ENCODE assay signal across 22 mouse cellular contexts in genomic region chr10:116930936-116931335, GRCm38 (mm10). TPM values are rescaled to one million over a fixed set of nuclear protein-coding genes. Genes with fewer than 3 reads are reported as not detected.
DNase-seq lines count a peak whose midpoint lies in the region; ATAC-seq and TF ChIP-seq lines count a peak whose summit lies in the region.
"Had no signal": no experiment of that assay in that cellular context is flagged by ENCODE, and none has a peak within 500 bp of the region (broad histone marks: within the 10 kb centered on the region; RNA-seq: fewer than 3 reads in every experiment).

No protein-coding gene starts in this region.

- peak overlapping the region; percentile 29; the same call in 1 of the 2 replicates for H3K4me3 ChIP-seq in spleen, adult 2 months (ENCODE audit: extremely low read depth, insufficient read depth, insufficient read length)
- no peak overlapping the region for H3K4me3 ChIP-seq in forebrain, embryonic 11.5 days (ENCODE audit: low read depth, low read length)
- no peak overlapping the region for H3K4me3 ChIP-seq in embryonic facial prominence, embryonic 10.5 days
- H3K4me3 ChIP-seq: heart, embryonic 12.5 days; limb, embryonic 13.5 days; stomach, embryonic 15.5 days had no signal

- TF ChIP-seq CTCF in spleen, adult 2 months (IDR thresholded peaks at IDR 0.05; ENCODE audit: extremely low read depth, insufficient read depth, insufficient read length, insufficient replicate concordance), result no peak

- H3K27me3 ChIP-seq in spleen, adult 2 months (ENCODE audit: control insufficient read depth, insufficient read depth, low read length), result no peaks in the 10 kb centered on the region
- H3K27me3 ChIP-seq in forebrain, embryonic 11.5 days (ENCODE audit: control insufficient read depth, insufficient read depth, low read length), result no peaks in the 10 kb centered on the region
- H3K27me3 ChIP-seq in embryonic facial prominence, embryonic 10.5 days (replicated peaks; ENCODE audit: low read depth, poor library complexity, severe bottlenecking), result no peaks in the 10 kb centered on the region
- H3K27me3 ChIP-seq: heart, embryonic 12.5 days; limb, embryonic 13.5 days; stomach, embryonic 15.5 days had no signal

- ATAC-seq in neutrophil, adult 5-6 weeks (ENCODE audit: extremely low read depth, insufficient number of reproducible peaks, low FRiP score, poor library complexity, severe bottlenecking), result peak; percentile 24; the same call in 1 of the 2 replicates
- no peak for ATAC-seq in forebrain, embryonic 11.5 days (replicated peaks; ENCODE audit: low FRiP score)
- ATAC-seq: forebrain, postnatal 0 days had no signal

- WGBS in spleen, adult 2 months, result 29% methylated on average over 6 of the region's 7 CpGs
- WGBS in forebrain, embryonic 11.5 days, result 88% methylated on average over 6 of the region's 7 CpGs
- WGBS in embryonic facial prominence, embryonic 10.5 days, result 84% methylated on average over 6 of the region's 7 CpGs

- TF ChIP-seq POLR2A in spleen, adult 2 months (IDR thresholded peaks at IDR 0.05; ENCODE audit: low read depth, low read length), result no peak

- no peak overlapping the region for H3K9ac ChIP-seq in forebrain, embryonic 11.5 days (ENCODE audit: low read length)
- H3K9ac ChIP-seq: forebrain, postnatal 0 days; heart, embryonic 12.5 days; limb, embryonic 13.5 days; stomach, embryonic 15.5 days had no signal

- H3K27ac ChIP-seq in spleen, adult 2 months (ENCODE audit: insufficient read depth, low read length), result peak overlapping the region; percentile 94
- H3K27ac ChIP-seq in forebrain, embryonic 11.5 days (ENCODE audit: low read depth, low read length), result no peak overlapping the region
- no peak overlapping the region for H3K27ac ChIP-seq in embryonic facial prominence, embryonic 10.5 days (replicated peaks)
- H3K27ac ChIP-seq: limb, embryonic 13.5 days; stomach, embryonic 15.5 days had no signal

- H3K4me1 ChIP-seq in spleen, adult 2 months (ENCODE audit: control insufficient read depth, insufficient read depth, insufficient read length), result peaks cover 25% of the 10 kb centered on the region
- no peaks in the 10 kb centered on the region for H3K4me1 ChIP-seq in forebrain, embryonic 11.5 days (replicated peaks; ENCODE audit: control insufficient read depth, insufficient read depth, low read length)
- H3K4me1 ChIP-seq in embryonic facial prominence, embryonic 10.5 days, result peaks cover 4% of the 10 kb centered on the region; the same call in 1 of the 2 replicates
- H3K4me1 ChIP-seq: limb, embryonic 13.5 days; stomach, embryonic 15.5 days had no signal

- no peaks in the 10 kb centered on the region for H3K9me3 ChIP-seq in forebrain, embryonic 11.5 days (ENCODE audit: control insufficient read depth, low read length)
- H3K9me3 ChIP-seq in embryonic facial prominence, embryonic 10.5 days, result no peaks in the 10 kb centered on the region
- H3K9me3 ChIP-seq: heart, embryonic 12.5 days; limb, embryonic 13.5 days; stomach, embryonic 15.5 days had no signal

- H3K36me3 ChIP-seq in spleen, adult 2 months (ENCODE audit: control insufficient read depth, insufficient read depth, low read length), result peaks cover 2% of the 10 kb centered on the region
- H3K36me3 ChIP-seq in forebrain, embryonic 11.5 days (ENCODE audit: control insufficient read depth, insufficient read depth, low read length), result no peaks in the 10 kb centered on the region; the same call in 1 of the 2 replicates
- H3K36me3 ChIP-seq in embryonic facial prominence, embryonic 10.5 days (replicated peaks), result peaks cover 84% of the 10 kb centered on the region
- H3K36me3 ChIP-seq: stomach, embryonic 15.5 days had no signal

- DNase-seq in spleen, adult 2 months (ENCODE audit: low read depth in 1 of 2, low spot score in 2 of 2), result peak in 1 of 2 experiments; percentile 26
- DNase-seq in spleen, adult 12 weeks (ENCODE audit: low spot score), result no peak
- DNase-seq in ZHBTc4 (ENCODE audit: low read depth, low spot score), result peak; percentile 51
- peak; percentile 57 for DNase-seq in thymus, postnatal 4 days
- no peak for DNase-seq in forebrain, embryonic 11.5 days (ENCODE audit: low spot score)
- DNase-seq in lung, postnatal 14 days, result no peak
- DNase-seq in embryonic facial prominence, embryonic 10.5 days (ENCODE audit: low spot score), result no peak
- DNase-seq: cerebellum, adult 11 months; forebrain, postnatal 0 days; gastrocnemius, postnatal 36 days; kidney, adult 11 months; right cerebral cortex, postnatal 14 days had no signal

- no peak overlapping the region for H3K4me2 ChIP-seq in forebrain, embryonic 11.5 days (ENCODE audit: low read depth, low read length, severe bottlenecking)
- H3K4me2 ChIP-seq: heart, embryonic 12.5 days; limb, embryonic 13.5 days; stomach, embryonic 15.5 days had no signal

RNA-seq across cellular contexts. Expression of gene Rab3ip, which starts 19.6 kb away (rescaled TPM):
- polyA plus RNA-seq in spleen, adult 2 months (2012; rRNA removed), result 34.3 and 69.3 TPM in 2 replicates
- 46.0 and 51.2 TPM in 2 replicates for total RNA-seq in neutrophil, adult 5-6 weeks (2017)
- 45.7 and 46.5 TPM in 2 replicates for polyA plus RNA-seq in forebrain, embryonic 11.5 days (2014; fragmentation: Nextera tagmentation; extraction: Ambion mirVana)
- polyA plus RNA-seq in embryonic facial prominence, embryonic 10.5 days (2016; fragmentation: Nextera tagmentation; extraction: Ambion mirVana), result 36.5 and 37.3 TPM in 2 replicates

RNA-seq across cellular contexts. Expression of gene Myrfl, which starts 34.2 kb away (rescaled TPM):
- 0.02 TPM in 1 of 2 replicates, not detected in the other for polyA plus RNA-seq in spleen, adult 2 months (2012; rRNA removed)
- 0.12 TPM in 1 of 2 replicates, not detected in the other for total RNA-seq in neutrophil, adult 5-6 weeks (2017)
- polyA plus RNA-seq in forebrain, embryonic 11.5 days (2014; fragmentation: Nextera tagmentation; extraction: Ambion mirVana), result 0.08 and 0.17 TPM in 2 replicates
- polyA plus RNA-seq in embryonic facial prominence, embryonic 10.5 days (2016; fragmentation: Nextera tagmentation; extraction: Ambion mirVana), result 0.05 and 0.16 TPM in 2 replicates
- total RNA-seq: forebrain, postnatal 0 days; hematopoietic stem cell, adult 5-6 weeks had no signal
- polyA plus RNA-seq: forebrain, postnatal 0 days; lung, adult 2 months had no signal

RNA-seq across cellular contexts. Expression of gene Gm10271, which starts 41.5 kb away (rescaled TPM):
- polyA plus RNA-seq in spleen, adult 2 months (2012; rRNA removed), result not detected in 2 replicates
- not detected in 2 replicates for total RNA-seq in neutrophil, adult 5-6 weeks (2017)
- polyA plus RNA-seq in forebrain, embryonic 11.5 days (2014; fragmentation: Nextera tagmentation; extraction: Ambion mirVana), result not detected in 2 replicates
- not detected in 2 replicates for polyA plus RNA-seq in embryonic facial prominence, embryonic 10.5 days (2016; fragmentation: Nextera tagmentation; extraction: Ambion mirVana)
- total RNA-seq: adrenal gland, postnatal 4 days; forebrain, postnatal 0 days; gastrocnemius, postnatal 36 days; hematopoietic stem cell, adult 5-6 weeks; left cerebral cortex, adult 18-20 months had no signal
- polyA plus RNA-seq: cortical plate, adult 2 months; forebrain, postnatal 0 days; heart, embryonic 12.5 days; large intestine, adult 2 months; limb, embryonic 13.5 days; lung, adult 2 months; stomach, embryonic 15.5 days had no signal

RNA-seq across cellular contexts. Expression of gene Best3, which starts 55.2 kb away (rescaled TPM):
- 0.07 and 0.09 TPM in 2 replicates for polyA plus RNA-seq in spleen, adult 2 months (2012; rRNA removed)
- not detected in 2 replicates for total RNA-seq in neutrophil, adult 5-6 weeks (2017)
- polyA plus RNA-seq in forebrain, embryonic 11.5 days (2014; fragmentation: Nextera tagmentation; extraction: Ambion mirVana), result 0.09 and 0.15 TPM in 2 replicates
- 0.09 and 0.33 TPM in 2 replicates for polyA plus RNA-seq in embryonic facial prominence, embryonic 10.5 days (2016; fragmentation: Nextera tagmentation; extraction: Ambion mirVana)
- total RNA-seq: forebrain, postnatal 0 days; hematopoietic stem cell, adult 5-6 weeks had no signal

Comparison
In these comparisons a context has a peak if more than half of its experiments do, and no peak if none do; other contexts are left out.
1. DNase-seq: peak in ZHBTc4 (single experiment) and thymus, postnatal 4 days (single experiment); none in spleen, adult 12 weeks (single experiment), forebrain, embryonic 11.5 days (single experiment), lung, postnatal 14 days (single experiment) and embryonic facial prominence, embryonic 10.5 days (single experiment).